Mouse (Mus musculus) cerebellum, adult 9-10 months (tissue): ENCODE data around the gene Itln1.
A peak's percentile ranks its signal among the peaks of the same experiment; 100 is the strongest.

Source experiments
- DNase-seq: peaks from one replicate; pipeline ENCODE4 v3.0.0; 2022

Itln1 gene

GRCm38 (mm10) chr1:171535194-171535593, at the start of gene Itln1:
Itln1 (minus strand) TSS chr1:171535294.
- DNase-seq: no peak

GRCm38 (mm10) chr1:171584584-171584983, 49.5 kb upstream of the Itln1 start:
- DNase-seq: no peak

DNA sequence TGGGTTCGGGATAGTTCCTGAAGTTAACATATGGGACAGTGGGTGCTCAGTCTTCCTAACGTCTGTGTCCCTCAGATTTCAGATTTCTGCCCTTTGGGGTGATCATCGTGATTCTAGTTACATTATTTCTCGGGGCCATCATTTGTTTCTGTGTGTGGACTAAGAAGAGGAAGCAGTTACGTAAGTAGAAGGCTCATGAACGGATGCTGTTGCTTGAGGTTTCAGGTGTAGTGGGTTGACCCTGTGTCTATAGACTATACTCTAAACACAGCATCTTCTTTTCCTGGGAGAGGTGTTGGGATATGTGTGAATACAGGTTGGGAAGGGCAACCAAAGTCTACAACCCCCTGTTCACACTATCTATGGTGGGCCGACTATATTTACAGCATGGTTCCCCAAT, 42.1 kb upstream of the Itln1 start:
- no peak for DNase-seq

GRCm38 (mm10) chr1:171568436-171568835, 33.3 kb upstream of the Itln1 start:
- no peak for DNase-seq

GRCm38 (mm10) chr1:171566777-171567176, 31.7 kb upstream of the Itln1 start:
- peak; percentile 43 for DNase-seq

DNA sequence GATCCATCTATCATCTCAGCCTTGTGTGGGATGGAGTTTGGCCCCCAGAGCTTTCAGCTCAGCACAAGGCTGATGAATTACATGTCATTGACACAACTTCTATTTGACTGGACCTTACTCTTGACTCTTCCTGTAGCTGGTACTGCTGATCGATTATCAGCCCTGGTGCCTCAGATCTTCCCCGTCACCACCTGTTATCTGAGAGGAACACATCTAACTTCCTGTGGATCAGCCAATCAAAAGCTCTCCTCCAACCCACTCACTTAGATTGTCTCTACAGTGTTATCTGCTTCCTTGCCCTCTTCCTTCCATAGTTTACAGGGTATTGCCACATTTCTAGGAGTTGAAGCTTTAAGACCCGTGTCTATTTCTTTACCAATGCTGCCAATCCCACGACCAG, 30.8 kb upstream of the Itln1 start:
- no peak for DNase-seq

GRCm38 (mm10) chr1:171564247-171564646, 29.2 kb upstream of the Itln1 start:
- no peak for DNase-seq

DNA sequence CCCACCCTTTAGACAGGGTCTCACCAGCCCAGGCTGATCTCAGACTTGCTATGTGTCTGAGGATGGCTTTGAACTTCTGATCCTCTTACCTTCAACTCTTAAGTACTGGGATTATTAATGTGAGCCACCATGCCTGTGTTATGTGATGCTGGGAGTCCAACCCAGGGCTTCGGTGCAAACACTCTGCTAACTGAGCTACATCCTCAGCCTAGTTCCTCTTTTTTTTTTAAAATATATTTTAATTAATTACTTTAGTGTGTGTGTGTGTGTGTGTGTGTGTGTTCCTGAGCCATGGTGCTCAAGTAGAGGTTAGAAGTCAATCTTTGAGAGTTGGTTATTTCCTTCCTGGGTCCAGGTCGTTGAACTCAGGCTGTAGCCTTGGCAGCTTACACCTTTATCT, 27.9 kb upstream of the Itln1 start:
- DNase-seq: no peak

GRCm38 (mm10) chr1:171561639-171562225, 26.6 kb upstream of the Itln1 start:
- no peak for DNase-seq

- DNase-seq: no peak
These were observed 26.1 kb upstream of the Itln1 start for GRCm38 (mm10) chr1:171561200-171561599.

DNA sequence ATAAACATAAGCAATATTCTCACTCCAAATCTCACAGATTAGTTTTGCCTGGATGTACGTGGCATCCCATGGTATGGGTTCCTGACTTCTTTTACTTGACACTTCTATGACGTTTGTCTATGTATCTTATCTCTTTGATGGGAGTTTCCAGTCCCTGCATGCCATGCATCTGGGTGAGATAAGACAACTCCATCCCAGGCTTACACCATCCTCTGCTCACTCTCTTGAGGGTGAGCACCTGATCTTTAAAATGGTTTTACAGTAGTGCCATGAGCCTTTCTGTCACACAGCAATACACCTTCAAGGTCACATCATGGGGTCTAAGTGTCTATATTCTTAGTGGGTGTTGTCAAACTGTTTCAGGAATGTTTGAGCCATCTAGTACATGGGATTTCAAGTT, 25.2 kb upstream of the Itln1 start:
- no peak for DNase-seq

DNA sequence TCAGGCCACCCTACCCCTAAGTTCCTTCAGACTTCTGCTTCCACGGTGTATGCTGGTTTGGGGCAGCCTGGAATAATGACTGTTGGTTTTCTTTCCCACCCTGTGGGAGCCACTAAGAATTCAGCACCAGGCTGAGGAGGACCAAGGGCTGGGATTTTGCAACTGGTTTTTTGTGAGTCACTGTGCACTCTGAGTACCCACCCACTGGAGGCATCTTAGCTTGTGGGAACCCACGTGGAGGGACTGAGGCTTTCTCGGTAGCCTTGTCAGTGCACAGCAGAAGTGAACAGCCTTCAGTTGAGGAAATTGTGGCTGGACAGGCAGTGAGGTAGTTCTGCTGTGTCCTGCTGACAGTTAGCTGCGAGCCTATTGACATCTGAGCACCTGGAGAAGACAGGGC, 23.8 kb upstream of the Itln1 start, which contains the start of gene Cd244a:
TSS of gene Cd244a (plus strand) at position 296 of the 400 bp plus-strand sequence.
- no peak for DNase-seq

DNA sequence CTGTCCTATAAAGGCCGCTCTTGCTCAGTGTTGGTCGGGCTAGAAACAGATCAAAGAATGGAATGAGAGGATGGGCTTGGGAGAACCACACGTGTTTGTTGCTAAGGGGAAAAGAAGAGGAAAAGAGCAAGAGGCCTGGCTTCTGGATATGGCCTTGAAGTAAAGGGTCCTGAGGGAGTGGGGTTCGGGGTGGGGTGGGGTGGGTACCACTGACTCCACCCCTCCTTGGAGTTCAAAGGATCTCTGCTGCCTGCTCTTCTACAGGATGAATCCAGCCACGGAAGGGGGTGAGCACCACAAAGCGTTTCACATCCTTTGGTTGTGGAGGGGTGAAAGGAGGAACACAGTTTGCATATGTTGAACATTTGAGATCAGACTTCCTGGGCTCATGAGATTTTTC, 23.3 kb upstream of the Itln1 start:
- no peak for DNase-seq

- DNase-seq: no peak
These were observed 21.3 kb upstream of the Itln1 start for GRCm38 (mm10) chr1:171556366-171556765.

DNA sequence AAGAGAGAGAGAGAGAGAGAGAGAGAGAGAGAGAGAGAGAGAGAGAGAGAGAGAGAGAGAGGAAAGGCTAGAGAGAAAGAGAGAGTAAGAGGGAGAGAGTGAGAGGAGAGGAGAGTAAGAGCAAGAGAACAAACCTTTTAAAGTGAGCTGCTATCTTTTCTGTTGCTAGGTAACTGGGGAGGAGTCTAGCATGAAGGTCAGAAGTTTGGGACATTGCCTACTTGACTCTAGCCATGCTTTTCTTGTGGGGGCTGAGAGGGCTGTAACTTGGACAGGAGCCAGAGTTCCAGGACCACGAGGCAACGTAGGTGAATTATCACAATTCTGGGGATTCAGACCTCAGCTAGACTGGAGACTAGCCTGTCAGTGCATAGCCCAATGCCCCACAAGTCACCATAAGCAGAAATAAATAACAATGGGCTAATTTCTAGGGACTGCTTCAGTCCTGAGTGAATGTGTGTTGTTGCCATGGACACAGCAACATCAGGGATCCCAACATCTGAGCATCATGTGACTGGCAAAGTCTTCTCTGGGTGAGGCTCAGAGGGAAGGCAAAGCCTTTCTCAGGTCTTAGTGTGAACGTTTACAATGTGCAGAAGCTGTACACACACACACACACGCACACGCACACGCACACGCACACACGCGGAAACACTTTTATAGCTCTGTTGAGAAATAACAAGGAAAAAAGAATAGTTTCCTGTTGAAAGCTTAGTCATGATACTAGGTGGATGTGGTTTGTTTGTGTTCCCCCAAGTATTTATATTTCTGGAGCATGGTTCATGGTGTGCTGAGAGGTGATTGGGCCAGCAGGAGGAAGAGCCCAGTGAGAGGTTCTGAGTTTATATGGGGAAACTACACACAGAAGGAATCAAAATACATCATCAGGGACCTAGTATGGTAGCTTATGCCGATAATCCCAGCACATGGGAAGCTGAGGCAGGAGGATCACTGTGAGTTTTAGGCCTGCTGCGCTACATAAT, 18.6 kb upstream of the Itln1 start:
- no peak for DNase-seq

- no peak for DNase-seq
These were observed 17.1 kb upstream of the Itln1 start for GRCm38 (mm10) chr1:171552230-171552629.

DNA sequence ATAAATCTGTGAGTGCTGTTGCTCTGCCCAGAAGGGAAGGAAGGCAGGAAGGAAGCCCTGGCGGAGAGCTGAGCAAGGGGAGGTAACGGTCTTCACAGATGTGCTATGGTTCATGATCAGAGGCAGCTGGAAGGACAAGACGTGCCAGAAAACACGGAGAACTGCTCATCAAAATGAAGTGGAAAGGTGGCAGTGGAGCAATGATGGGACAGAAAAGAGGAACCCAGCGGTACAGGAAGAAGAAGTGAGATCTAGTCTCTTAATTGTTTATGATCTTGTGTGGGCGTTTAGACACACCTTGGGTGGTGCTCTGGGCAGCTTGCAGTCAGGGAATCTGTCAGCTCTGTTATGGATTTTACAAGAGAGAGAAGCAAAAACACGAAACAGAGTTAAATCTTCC, 16.2 kb upstream of the Itln1 start:
- DNase-seq: no peak

DNA sequence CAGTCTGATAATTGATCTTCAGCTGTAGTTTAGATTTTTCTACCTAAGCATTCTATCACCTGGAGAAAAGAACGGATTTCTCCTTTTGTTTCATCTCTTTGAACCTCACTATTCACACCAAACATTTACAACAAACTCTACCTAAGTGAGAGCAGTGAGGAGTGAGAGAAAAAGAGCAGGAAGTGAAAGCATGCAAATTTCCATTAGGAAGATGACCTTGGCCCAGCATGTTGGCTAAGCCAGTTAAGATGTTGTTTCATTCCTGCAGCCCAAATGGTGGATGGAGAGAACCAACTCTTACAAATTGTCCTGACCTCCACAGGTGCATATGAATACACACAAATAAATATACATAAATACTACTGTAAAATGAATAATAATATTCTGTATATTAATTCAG, 5.6 kb upstream of the Itln1 start:
- DNase-seq: no peak

- no peak for DNase-seq
These were observed 537 bp downstream of the Itln1 start for GRCm38 (mm10) chr1:171534557-171534956.

GRCm38 (mm10) chr1:171532830-171533229, 2.3 kb downstream of the Itln1 start:
- DNase-seq: no peak

DNA sequence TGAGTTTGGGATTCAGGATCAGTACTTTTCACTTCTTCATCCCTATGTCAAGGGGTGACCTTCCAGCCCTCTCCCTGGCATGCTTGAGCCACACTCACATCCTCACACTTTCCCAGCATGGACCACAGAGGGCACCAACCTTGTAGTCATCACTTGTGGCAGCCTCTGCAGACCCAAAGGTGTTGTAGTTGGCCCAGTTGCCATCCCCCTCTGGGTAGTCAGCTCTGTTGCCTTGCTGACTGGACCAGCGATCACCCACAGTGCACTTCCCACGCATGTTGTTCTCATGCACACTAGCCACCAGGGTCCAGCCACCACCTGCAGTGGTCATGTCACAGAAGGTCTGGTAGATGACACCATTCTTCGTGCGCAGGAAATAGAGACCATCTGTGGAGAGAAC, 3.7 kb downstream of the Itln1 start:
- DNase-seq: no peak

GRCm38 (mm10) chr1:171515557-171515956, 19.5 kb downstream of the Itln1 start:
- DNase-seq: no peak

DNA sequence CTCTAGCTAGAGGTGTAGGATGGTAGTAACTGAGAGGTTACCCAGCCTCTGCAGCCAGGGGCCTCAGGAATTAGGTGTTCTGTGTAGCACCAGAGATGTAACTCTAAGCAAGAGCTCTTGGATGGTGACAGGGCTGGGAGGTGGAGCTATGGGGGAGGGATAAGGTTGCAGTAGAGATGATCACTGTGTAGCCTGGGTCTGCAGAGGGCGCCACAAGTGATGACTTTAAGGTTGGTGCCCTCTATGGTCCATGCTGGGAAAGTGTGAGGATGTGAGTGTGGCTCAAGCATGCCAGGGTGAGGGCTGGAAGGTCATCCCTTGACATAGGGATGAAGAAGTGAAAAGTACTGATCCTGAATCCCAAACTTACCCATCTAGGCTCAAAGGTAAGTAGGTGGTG, 20.1 kb downstream of the Itln1 start:
- DNase-seq: no peak

- no peak for DNase-seq
These were observed 21.3 kb downstream of the Itln1 start for GRCm38 (mm10) chr1:171513760-171514159.
